Mouse (Mus musculus) lung, adult 2 months (tissue): Measurements from ENCODE around the gene Urb1. TPM values are rescaled to one million over a fixed set of nuclear protein-coding genes. Genes with fewer than 3 reads are reported as not detected.

ENCODE experiments used
- DNase-seq: peaks from one replicate; pipeline ENCODE4 v3.0.0; 2022
- H3K4me1 ChIP-seq: fragments of 200-500 bp; 2 replicates; pipeline ENCODE4 v1.6.1; 2011; ENCODE audit warnings: low read length; ENCODE audit not compliant: control insufficient read depth, insufficient read depth
- H3K4me3 ChIP-seq: fragments of 200-500 bp; replicated peaks from 2 replicates; pipeline ENCODE3; 2011; ENCODE audit warnings: low read depth, mild to moderate bottlenecking, control low read depth, low read length; ENCODE audit errors: extremely low read depth
- CTCF ChIP-seq: fragments of 200-500 bp; IDR thresholded peaks from 2 replicates; pipeline ENCODE4 v1.5.1; 2011; ENCODE audit warnings: mild to moderate bottlenecking, low read length, control low read depth; ENCODE audit not compliant: insufficient read depth
- POLR2A ChIP-seq: fragments of 200-500 bp; IDR thresholded peaks from 2 replicates; pipeline ENCODE4 v1.6.1; 2011; ENCODE audit warnings: low read depth, mild to moderate bottlenecking, control low read depth, low read length, borderline replicate concordance; ENCODE audit errors: extremely low read depth
- WGBS: fragments of 180-500 bp; shearing (Covaris S2); methylation state at CpG from one replicate; pipeline ENCODE4 v1.1.7; 2018; 5-methylcytosine and 5-hydroxymethylcytosine counted together
- polyA plus RNA-seq: library from polyadenylated mRNA; depleted of rRNA; stranded (reverse); fragments of >200 nt; gene quantifications from 2 replicates; pipeline ENCODE4 v1.2.3, GENCODE M21; 2012

Urb1 gene
- polyA plus RNA-seq, 1 experiment = 4.0 TPM

DNA sequence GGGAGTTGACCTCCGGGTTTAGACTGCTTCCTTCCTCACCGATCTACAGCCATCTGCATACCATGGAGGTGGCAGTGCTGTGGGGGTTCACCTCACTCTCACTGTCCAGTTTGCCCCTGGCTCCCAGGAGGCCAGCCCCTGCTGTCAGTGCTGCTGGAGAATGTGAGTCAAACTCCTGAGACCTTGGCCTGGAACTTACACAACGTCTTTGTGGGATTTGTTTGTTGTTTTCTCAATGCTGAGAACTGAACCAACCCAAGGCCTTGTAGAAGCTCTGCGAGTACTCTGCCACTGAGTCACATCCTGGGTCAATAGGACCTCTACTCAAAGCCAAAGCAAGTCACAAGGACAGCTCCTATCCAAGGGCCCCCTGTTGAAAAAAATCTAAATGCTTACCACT is 74.6 kb downstream of the Urb1 start:
- no peaks in the 10 kb centered on the region for H3K4me1 ChIP-seq
- 49% methylated on average over 4 of the region's 4 CpGs for WGBS
- DNase-seq = no peak
- TF ChIP-seq CTCF = no peak
- no peak for TF ChIP-seq POLR2A
- H3K4me3 ChIP-seq = no peak overlapping the region

DNA sequence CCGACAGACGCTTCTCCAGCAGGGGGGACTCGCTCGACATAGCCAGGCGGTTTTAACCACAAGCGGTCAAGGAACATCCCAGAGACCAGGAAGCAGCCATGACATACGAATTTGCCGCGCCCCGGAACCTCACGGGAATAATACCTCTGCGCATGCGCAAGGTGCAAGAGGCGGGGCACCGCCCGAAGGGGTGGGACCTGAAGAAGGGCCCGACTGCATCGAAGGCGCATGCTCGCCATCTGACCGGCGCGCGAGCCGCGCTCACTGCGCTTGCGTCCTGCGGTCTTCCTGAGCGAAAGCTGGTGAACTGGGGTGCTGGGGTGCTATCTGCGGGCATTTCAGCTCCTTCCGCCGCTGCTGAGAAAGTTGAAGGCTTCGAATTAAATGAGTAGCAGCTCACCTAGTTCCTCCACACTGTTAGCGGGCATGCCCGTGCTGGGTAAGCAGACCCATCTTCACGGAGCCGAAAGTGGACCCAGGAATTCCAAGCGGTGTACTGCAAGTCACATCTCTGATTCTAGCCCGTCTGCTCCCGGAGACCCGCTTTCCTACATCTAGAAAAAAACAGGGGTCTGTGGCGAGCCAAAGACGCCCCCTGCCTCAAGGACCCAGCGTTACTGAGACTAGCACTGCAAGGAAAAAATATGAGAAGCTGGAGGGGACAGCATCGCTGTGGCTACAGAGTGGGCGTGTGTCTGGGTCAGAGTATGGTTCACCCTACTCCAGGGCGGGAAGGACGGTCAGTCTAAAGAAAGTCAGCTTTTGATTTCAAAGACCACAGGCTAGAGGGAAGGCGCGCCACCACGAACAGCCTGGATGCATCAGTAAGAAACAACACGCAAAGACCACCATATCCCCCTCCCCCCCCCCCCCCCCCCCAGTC is 82.7 kb downstream of the Urb1 start, which contains the start of gene Mis18a:
Mis18a (minus strand) TSS at position 172 of the 883 bp plus-strand sequence.
- 2% methylated on average over 53 of the region's 53 CpGs for WGBS
- TF ChIP-seq POLR2A = peak; percentile 93; the same call in 1 of the 2 replicates
- no peak for TF ChIP-seq CTCF

DNA sequence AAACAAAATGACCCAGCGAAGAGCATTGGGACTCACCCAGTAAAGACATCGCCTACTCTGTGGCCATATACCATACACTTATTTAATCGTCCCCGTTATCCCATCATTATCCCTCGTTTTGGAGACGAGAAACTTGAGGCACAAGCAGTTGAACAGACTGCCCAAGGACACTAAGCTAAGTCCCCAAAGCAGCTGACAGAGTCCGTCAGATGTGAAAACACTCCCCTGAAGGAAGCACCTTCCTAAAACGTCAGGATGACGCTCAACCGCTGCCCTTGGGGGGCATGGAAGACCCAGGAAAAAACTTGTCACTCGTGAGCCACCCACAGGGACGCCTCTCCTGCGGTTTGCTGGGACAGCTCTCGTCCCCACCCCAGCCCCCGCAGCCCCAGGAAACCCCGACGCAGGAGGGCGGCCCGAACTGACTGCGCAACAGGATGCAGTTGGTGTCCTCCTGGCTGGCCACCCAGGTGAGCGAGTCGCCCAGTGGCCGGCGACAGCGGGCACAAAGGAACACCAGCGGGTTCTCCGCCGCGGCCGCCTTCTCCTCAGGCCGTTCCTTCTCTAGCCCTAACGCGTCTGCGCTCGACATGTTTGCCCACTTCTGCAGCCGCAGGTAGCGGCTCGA is 83.5 kb downstream of the Urb1 start:
- H3K4me1 ChIP-seq = no peaks in the 10 kb centered on the region
- H3K4me3 ChIP-seq = peak overlapping the region; percentile 91
- DNase-seq = no peak
- WGBS = 5% methylated on average over 38 of the region's 38 CpGs
- TF ChIP-seq CTCF (no peak), POLR2A (no peak)

More for the DNA sequence above, 82.7 kb downstream of the Urb1 start, which contains the start of gene Mis18a:
- H3K4me3 ChIP-seq = peak within 1 kb of the TSS; percentile 91
- no peaks in the 10 kb centered on the region for H3K4me1 ChIP-seq
- peak; percentile 92 for DNase-seq

DNA sequence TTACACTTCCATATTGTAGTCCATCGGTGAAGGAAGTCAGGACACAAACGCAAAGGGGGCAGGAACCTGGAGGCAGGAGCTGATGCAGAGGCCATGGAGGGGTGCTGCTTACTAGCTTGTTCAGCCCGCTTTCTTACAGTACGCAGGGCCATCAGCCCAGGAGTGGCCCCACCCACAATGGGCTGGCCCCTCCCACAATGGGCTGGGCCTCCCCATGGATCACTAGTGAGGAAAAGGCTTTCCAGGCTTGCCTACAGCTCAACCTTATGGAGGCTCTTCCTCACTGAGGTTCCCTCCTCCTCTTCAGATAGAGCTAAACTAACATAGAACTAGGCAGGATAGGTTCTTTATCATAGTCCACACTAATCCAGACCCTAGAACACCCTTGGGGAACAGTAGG is 86.2 kb downstream of the Urb1 start:
- Histone ChIP-seq H3K4me3 (no peak overlapping the region), H3K4me1 (no peaks in the 10 kb centered on the region)
- TF ChIP-seq POLR2A (no peak), CTCF (no peak)
- 95% methylated on average over 4 of the region's 4 CpGs for WGBS
- no peak for DNase-seq

DNA sequence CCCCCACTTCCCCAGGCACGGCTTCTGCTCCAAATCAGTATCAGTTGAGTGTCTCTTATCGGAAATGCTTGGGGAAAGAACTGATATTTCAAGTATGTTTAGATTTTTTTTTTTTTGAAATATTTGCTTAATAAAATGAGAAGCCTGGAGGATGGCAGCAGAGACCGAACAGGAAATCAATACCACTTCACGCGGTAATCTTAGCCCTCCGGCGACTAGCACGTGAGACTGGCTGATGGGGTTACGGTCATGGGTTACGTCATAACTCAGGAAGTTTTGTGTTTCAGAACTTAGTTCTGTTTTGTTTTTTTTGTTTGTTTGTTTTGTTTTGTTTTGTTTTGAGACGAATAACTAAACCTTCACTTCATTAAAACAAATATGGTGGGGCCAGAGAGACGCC is 99.9 kb downstream of the Urb1 start:
- 46% methylated on average over 12 of the region's 12 CpGs for WGBS

DNA sequence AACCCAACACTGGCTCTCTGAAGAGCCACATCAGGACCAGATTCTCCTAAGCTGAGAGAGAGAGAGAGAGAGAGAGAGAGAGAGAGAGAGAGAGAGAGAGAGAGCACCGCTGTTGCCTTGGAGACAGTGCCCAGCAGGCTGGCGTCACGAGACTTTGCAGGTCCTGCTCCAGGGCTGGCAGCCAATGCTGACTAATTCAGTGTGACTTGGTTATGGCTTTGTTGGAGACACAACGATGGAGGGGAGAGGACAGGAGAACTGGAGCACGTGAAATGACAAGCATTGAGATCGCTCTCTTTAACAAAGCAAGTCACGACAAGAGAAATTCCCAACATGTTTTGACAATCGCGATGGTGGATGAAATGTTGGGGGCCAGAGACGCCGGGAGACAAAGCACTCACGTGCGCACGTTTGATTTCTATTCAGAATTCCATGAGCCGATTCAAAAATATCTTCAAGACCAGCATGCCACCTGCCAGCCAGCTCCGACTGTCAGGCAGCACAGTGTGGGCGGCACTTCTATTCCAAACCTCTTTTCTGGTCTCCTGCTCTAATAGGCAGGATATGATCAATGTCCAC is 100.4 kb downstream of the Urb1 start:
- TF ChIP-seq POLR2A (no peak), CTCF (no peak)
- Histone ChIP-seq H3K4me1 (peaks cover 3% of the 10 kb centered on the region), H3K4me3 (peak overlapping the region; percentile 15)
- DNase-seq = no peak
- 29% methylated on average over 17 of the region's 17 CpGs for WGBS

More for the DNA sequence above, 99.9 kb downstream of the Urb1 start:
- TF ChIP-seq CTCF = no peak
- no peak for TF ChIP-seq POLR2A
- Histone ChIP-seq H3K4me3 (no peak overlapping the region), H3K4me1 (peaks cover 3% of the 10 kb centered on the region)
- DNase-seq = no peak

DNA sequence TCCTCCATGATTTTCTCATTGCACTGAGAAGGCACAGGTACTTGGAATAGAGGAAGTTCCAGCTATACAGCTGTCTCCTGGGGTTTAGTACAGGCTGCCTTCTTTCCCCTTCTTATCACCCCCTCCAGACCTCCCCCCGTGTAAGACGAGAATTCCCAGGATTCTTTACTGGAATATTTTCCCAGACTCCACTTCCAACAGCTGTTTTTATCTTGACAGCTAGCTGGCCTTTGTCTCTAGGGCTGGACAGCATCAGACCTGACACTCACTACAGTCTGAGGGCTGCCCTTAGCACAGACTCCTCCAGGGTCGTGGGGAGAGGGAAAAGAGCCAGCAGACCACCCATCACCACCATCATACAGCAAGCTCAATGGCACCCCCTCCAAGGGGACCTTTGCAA is 103.9 kb downstream of the Urb1 start:
- Histone ChIP-seq H3K4me3 (no peak overlapping the region), H3K4me1 (peaks cover 3% of the 10 kb centered on the region; the same call in 1 of the 2 replicates)
- 10% methylated on average over 3 of the region's 3 CpGs for WGBS
- TF ChIP-seq CTCF (no peak), POLR2A (no peak)
- DNase-seq = no peak

DNA sequence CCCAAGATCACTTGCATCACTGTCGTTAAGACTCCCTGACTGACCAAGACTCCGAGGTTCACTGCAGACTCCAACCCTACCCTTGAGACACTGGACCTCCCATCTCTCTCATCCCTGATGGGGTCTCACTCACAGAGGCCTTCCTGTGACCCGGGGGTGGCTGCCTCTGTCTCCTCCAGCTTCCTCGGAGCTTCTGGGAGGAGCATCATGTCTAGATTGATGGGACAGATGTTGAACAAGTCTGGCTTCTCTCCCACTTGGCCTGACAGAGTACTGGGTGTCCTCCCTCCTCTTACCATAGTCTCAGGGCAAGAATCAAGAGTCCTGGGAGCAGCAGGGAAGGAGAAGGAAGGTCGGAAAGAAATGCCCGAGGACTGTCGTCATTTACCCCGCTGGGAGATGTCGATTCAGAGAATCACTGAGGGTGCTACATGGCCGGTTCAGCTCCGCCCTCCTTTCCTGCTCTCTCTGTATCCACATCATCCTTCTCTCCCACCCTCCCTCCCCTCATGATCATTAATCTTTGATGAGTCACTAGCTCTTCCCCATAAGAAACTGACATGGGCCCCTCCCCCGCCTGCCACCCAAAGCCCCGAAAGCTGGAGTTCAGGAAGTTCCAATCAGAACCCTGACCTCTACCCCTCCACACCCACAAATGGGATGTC is 105.9 kb downstream of the Urb1 start:
- DNase-seq = no peak

DNA sequence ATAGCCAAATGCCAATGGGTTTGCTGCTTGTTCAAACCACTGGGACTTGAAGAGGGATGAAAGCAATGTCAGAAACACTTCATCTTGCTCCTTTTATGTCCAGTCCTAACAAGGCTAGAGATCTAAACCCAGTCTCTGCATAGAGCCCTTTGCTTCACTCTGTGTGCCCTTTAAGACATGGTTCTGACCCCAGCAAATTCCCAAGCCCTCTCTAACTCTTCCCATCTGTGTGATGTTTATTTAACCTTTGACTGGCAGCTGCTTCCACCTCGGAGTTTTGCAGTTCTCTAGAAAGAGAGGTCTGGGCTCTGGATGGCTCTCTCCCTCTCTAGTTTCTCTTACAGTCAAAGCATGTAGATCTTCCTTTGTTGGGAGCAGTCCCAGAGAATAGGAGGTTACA is 106.6 kb downstream of the Urb1 start:
- TF ChIP-seq POLR2A (no peak), CTCF (no peak)
- 4% methylated on average over 1 of the region's 1 CpGs for WGBS
- no peaks in the 10 kb centered on the region for H3K4me1 ChIP-seq
- DNase-seq = no peak
- H3K4me3 ChIP-seq = no peak overlapping the region

More for the DNA sequence above, 105.9 kb downstream of the Urb1 start:
- Histone ChIP-seq H3K4me1 (no peaks in the 10 kb centered on the region), H3K4me3 (no peak overlapping the region)
- no peak for TF ChIP-seq POLR2A
- no peak for TF ChIP-seq CTCF
- 43% methylated on average over 13 of the region's 13 CpGs for WGBS
